Mouse (Mus musculus) spleen, adult 2 months (tissue): Measurements from ENCODE around the gene Timm50.

Experiments
- CTCF ChIP-seq: fragments of 200-500 bp; IDR thresholded peaks from 2 replicates; pipeline ENCODE4 v1.5.1; 2011; ENCODE audit warnings: mild to moderate bottlenecking, inconsistent platforms; ENCODE audit not compliant: insufficient read depth, insufficient read length, insufficient replicate concordance; ENCODE audit errors: extremely low read depth
- POLR2A ChIP-seq: fragments of 200-500 bp; IDR thresholded peaks from 2 replicates; pipeline ENCODE4 v1.6.1; 2011; ENCODE audit warnings: low read depth, low read length, inconsistent platforms

- TF ChIP-seq CTCF (no peak), POLR2A (no peak)
Measured at GRCm38 (mm10) chr7:28305641-28306040, 6.2 kb downstream of the Timm50 start.
